Mouse (Mus musculus) bone marrow, adult 2 months (tissue): ENCODE measurements around the gene Sik1. TPM values are rescaled to one million over a fixed set of nuclear protein-coding genes. Genes with fewer than 3 reads are reported as not detected.

Experiments
- H3K27ac ChIP-seq: fragments of 200-500 bp; 2 replicates; pipeline ENCODE4 v1.5.1; 2012; ENCODE audit warnings: low read depth, mild to moderate bottlenecking, control low read depth, inconsistent platforms, low read length; ENCODE audit not compliant: control insufficient read depth, poor library complexity, insufficient read depth
- H3K4me1 ChIP-seq: fragments of 200-500 bp; 2 replicates; pipeline ENCODE4 v1.6.1; 2011; ENCODE audit warnings: low read length; ENCODE audit not compliant: control insufficient read depth, insufficient read depth
- H3K4me3 ChIP-seq: fragments of 200-500 bp; replicated peaks from 2 replicates; pipeline ENCODE3; 2011; ENCODE audit warnings: mild to moderate bottlenecking, low read depth, low read length, control low read depth; ENCODE audit not compliant: control insufficient read depth
- CTCF ChIP-seq: fragments of 200-500 bp; IDR thresholded peaks from 2 replicates; pipeline ENCODE4 v1.5.1; 2011; ENCODE audit warnings: low read length, control low read depth; ENCODE audit not compliant: control insufficient read depth, insufficient read depth
- POLR2A ChIP-seq: fragments of 200-500 bp; IDR thresholded peaks from 2 replicates; pipeline ENCODE4 v1.6.1; 2011; ENCODE audit warnings: low read depth, mild to moderate bottlenecking, control low read depth, low read length, borderline replicate concordance; ENCODE audit not compliant: control insufficient read depth
- WGBS: fragments of 180-500 bp; shearing (Covaris S2); methylation state at CpG from one replicate; pipeline ENCODE4 v1.1.7; 2018; 5-methylcytosine and 5-hydroxymethylcytosine counted together
- polyA plus RNA-seq: library from polyadenylated mRNA; stranded (reverse); fragments of >200 nt; gene quantifications from 2 replicates; pipeline ENCODE4 v1.2.4, GENCODE M21; 2011; ENCODE audit warnings: low replicate concordance; ENCODE audit not compliant: missing spikeins, insufficient read depth, insufficient read length

Sik1 gene
- polyA plus RNA-seq, 1 experiment, result 42.9 TPM

DNA sequence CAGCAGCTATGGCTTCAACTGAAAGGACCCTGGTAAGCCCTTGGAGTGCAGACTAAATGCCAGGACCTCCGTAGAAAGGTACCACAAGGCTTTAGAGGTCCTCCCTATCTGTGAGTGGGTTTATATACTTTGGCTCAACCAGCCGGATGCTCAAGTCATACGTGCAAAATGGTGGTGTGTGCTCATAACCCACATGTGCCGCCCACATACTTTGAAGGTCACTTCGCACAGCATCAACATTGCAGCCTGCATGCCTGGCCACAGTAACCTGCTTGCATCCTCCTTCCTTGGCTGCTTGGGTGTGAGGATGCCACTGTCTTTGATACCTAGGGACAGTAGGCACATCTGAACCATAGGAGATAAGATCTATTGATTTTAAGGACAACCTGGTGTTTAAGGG, 26.7 kb downstream of the Sik1 start:
- no peak overlapping the region for H3K27ac ChIP-seq
- H3K4me1 ChIP-seq, result peaks cover 13% of the 10 kb centered on the region
- no peak overlapping the region for H3K4me3 ChIP-seq
- TF ChIP-seq CTCF, result no peak
- no peak for TF ChIP-seq POLR2A
- WGBS, result 85% methylated on average over 5 of the region's 5 CpGs

DNA sequence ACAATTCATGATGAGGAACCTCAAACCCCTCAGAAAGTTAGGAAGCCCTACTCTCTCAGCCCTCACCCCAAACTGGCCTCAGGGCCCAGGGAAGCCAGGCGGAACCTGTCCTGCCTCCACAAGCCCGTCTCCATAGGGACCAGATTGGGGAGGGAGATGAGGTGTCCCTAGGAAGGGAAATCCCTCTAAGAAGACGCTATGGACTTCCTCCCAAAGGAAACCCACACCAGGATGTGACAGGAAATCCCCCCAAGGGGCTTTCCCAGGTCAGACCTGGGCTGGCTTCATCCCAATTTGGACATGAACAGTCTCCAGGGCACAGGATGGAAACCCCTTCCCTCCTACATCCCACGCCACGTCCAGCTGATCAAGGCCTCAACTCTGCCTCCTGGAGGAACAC, 27.5 kb downstream of the Sik1 start:
- no peak overlapping the region for H3K4me3 ChIP-seq
- H3K4me1 ChIP-seq, result peaks cover 12% of the 10 kb centered on the region
- TF ChIP-seq POLR2A (no peak), CTCF (no peak)
- H3K27ac ChIP-seq, result no peak overlapping the region
- 58% methylated on average over 5 of the region's 5 CpGs for WGBS

DNA sequence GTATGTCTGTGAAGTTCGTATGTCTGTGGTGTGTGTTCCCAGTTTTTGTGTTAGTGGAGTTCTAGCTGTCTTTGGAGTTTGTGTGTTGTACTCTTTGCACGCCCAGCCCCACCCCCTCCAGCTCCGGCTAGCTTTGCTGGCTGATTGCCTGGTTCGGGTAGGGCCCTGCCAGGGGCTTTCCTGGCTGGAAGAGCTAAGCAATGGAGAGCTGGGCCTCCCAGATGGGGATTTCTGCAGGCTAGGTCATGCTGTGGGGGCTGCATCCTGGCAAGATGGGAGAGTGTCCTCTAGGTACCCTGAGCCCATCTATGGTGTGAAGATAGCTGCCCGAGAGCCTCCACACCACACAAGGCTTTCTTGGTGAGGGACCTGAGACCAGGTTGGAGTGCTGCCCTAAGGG, 28.4 kb downstream of the Sik1 start:
- no peak overlapping the region for H3K27ac ChIP-seq
- WGBS, result 63% methylated on average over 5 of the region's 5 CpGs
- peaks cover 14% of the 10 kb centered on the region for H3K4me1 ChIP-seq
- no peak for TF ChIP-seq CTCF
- TF ChIP-seq POLR2A, result no peak
- H3K4me3 ChIP-seq, result no peak overlapping the region

DNA sequence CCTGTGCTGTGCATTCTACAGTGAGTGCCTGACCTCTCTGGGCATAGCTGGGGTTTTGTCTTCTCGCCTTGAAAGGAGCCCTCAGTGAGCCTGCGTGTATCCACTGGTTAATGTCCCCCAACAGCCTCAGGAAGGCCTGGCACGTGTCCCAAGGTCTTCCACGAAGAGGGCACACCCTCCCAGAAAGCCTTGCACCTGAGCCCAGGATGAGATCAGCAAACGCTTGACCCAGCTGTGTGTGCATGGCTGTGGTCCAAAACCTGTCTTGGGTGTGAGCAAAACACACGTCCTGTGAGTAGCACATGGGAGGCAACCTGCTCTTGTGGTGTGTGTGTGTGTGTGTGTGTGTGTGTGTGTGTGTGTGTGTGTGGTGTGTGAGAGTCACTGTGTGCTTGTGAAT, 28.9 kb downstream of the Sik1 start:
- H3K4me1 ChIP-seq, result peaks cover 15% of the 10 kb centered on the region
- TF ChIP-seq CTCF (no peak), POLR2A (no peak)
- no peak overlapping the region for H3K27ac ChIP-seq
- 32% methylated on average over 6 of the region's 6 CpGs for WGBS
- H3K4me3 ChIP-seq, result no peak overlapping the region

- H3K4me1 ChIP-seq, result peaks cover 16% of the 10 kb centered on the region
- H3K4me3 ChIP-seq, result no peak overlapping the region
- WGBS, result 62% methylated on average over 9 of the region's 9 CpGs
- TF ChIP-seq POLR2A (no peak), CTCF (no peak)
- no peak overlapping the region for H3K27ac ChIP-seq
Measured at GRCm38 (mm10) chr17:31825678-31826077, 29.9 kb downstream of the Sik1 start.

DNA sequence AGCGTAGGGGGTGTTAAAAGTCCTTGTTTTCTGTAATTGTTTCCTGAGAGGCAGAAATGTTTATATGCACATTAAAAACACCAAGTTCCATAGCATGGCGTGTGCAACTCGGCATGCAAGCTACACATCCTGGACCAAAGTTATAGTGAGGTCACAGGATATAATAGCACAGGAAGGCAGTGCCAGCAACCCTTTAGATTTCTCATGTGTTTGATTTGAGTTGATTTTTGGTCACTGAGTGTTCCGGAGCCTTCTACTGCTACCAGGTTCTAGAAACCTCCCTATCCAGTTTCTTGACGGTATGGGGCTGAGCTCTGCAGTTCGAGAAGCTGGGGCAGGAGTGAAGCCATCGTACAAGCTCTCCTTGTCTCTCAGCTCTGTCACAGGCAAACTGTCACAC, 30.8 kb downstream of the Sik1 start:
- 79% methylated on average over 7 of the region's 7 CpGs for WGBS
- no peak overlapping the region for H3K27ac ChIP-seq
- H3K4me1 ChIP-seq, result peaks cover 16% of the 10 kb centered on the region
- H3K4me3 ChIP-seq, result no peak overlapping the region
- TF ChIP-seq POLR2A (no peak), CTCF (no peak)

- TF ChIP-seq CTCF, result no peak
- TF ChIP-seq POLR2A, result no peak
Measured at GRCm38 (mm10) chr17:31821136-31821933, 34.3 kb downstream of the Sik1 start.

GRCm38 (mm10) chr17:31820099-31820846, 35.3 kb downstream of the Sik1 start:
- H3K27ac ChIP-seq, result peak overlapping the region; percentile 88
- H3K4me3 ChIP-seq, result no peak overlapping the region
- TF ChIP-seq CTCF, result no peak
- no peak for TF ChIP-seq POLR2A
- peaks cover 9% of the 10 kb centered on the region for H3K4me1 ChIP-seq
- 42% methylated on average over 4 of the region's 4 CpGs for WGBS

More at GRCm38 (mm10) chr17:31821136-31821933, 34.3 kb downstream of the Sik1 start:
- Histone ChIP-seq H3K27ac (peak overlapping the region; percentile 88), H3K4me1 (peaks cover 9% of the 10 kb centered on the region), H3K4me3 (no peak overlapping the region)
- WGBS, result 13% methylated on average over 13 of the region's 13 CpGs

- Histone ChIP-seq H3K27ac (peak overlapping the region; percentile 88; the same call in 1 of the 2 replicates), H3K4me1 (peaks cover 11% of the 10 kb centered on the region), H3K4me3 (no peak overlapping the region)
- TF ChIP-seq POLR2A (no peak), CTCF (no peak)
- WGBS, result 59% methylated on average over 9 of the region's 9 CpGs
Measured at GRCm38 (mm10) chr17:31819372-31819771, 36.2 kb downstream of the Sik1 start.
